In the genomic region with DNA sequence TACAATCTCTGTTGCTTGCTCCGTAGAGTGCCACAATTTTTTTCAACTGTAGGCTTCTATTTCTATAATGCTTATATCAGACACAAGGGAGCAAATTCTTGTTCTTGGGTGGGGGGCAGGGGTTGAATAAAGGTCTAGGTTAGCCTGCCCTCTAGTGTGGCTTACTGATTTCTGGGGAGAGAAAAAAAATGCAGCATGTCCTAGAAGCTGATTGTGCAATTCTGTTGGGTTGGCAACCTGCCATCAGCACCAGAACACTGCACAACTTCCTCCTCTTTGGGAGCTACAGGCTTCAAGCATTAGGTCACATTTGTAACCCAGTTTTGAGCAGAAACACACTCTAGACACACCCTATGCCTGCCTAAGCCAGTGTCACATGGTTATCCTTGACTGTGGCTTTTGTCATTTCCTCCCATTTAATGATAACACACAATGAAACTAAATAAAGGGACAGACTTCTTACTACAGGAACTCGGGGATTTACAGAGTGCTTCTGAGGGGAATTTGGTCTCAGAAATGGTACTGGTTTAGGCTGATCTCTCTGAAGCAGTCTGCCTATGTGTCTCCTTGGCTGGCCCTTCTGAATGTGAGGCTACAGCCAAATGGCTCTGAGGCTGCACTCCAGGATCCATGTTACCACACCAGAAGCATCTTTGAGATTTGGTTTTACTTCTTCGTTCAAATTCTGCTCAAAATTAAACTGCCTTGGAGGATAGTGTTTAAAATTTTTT, we compare ENCODE assay signal across 8 mouse cellular contexts.
DNase-seq lines count a peak whose midpoint lies in the region; ATAC-seq lines count a peak whose summit lies in the region.

No protein-coding gene starts in this region.

- WGBS in hindbrain, embryonic 13.5 days = 74% methylated on average over 3 of the region's 3 CpGs

- no peak overlapping the region for H3K9ac ChIP-seq in hindbrain, embryonic 13.5 days

- H3K4me3 ChIP-seq in hindbrain, embryonic 13.5 days = no peak overlapping the region

- no peak overlapping the region for H3K4me2 ChIP-seq in hindbrain, embryonic 13.5 days

- no peaks in the 10 kb centered on the region for H3K9me3 ChIP-seq in hindbrain, embryonic 13.5 days

- peak; percentile 43; the same call in 1 of the 2 replicates for ATAC-seq in hindbrain, embryonic 13.5 days (ENCODE audit: low FRiP score)

- H3K4me1 ChIP-seq in hindbrain, embryonic 13.5 days (replicated peaks) = no peaks in the 10 kb centered on the region

- H3K36me3 ChIP-seq in hindbrain, embryonic 13.5 days = no peaks in the 10 kb centered on the region

- H3K27me3 ChIP-seq in hindbrain, embryonic 13.5 days = no peaks in the 10 kb centered on the region

- DNase-seq in R1 (ENCODE audit: low read depth, low spot score) = peak; percentile 14
- DNase-seq in c-Kit-positive CD71-negative TER-119-negative erythroid progenitor cells, embryonic 14.5 days (ENCODE audit: low read depth) = peak; percentile 53
- peak; percentile 36 to 59 for DNase-seq in frontal cortex, postnatal 36 days (ENCODE audit: low spot score in 2 of 2)
- DNase-seq in layer of hippocampus, postnatal 25 days (ENCODE audit: extremely low spot score in 1 of 2, low spot score in 1 of 2) = peak; percentile 24 to 55
- DNase-seq in lung, postnatal 14 days = peak; percentile 89
- DNase-seq in skeletal muscle tissue, adult 2 months (ENCODE audit: low read depth, low spot score) = peak; percentile 90
- DNase-seq in thymus, postnatal 14 days = no peak

- H3K27ac ChIP-seq in hindbrain, embryonic 13.5 days = no peak overlapping the region
